ENCODE assay signal across 9 mouse cellular contexts in genomic region chr13:63280344-63280743, GRCm38 (mm10).
DNase-seq lines count a peak whose midpoint lies in the region; ATAC-seq and TF ChIP-seq lines count a peak whose summit lies in the region.
"Had no signal": no experiment of that assay in that cellular context is flagged by ENCODE, and none has a peak within 500 bp of the region (broad histone marks: within the 10 kb centered on the region; RNA-seq: fewer than 3 reads in every experiment).

No protein-coding gene starts in this region.

- H3K9ac ChIP-seq in forebrain, embryonic 15.5 days (replicated peaks), result no peak overlapping the region
- H3K9ac ChIP-seq in forebrain, embryonic 13.5 days, result no peak overlapping the region
- H3K9ac ChIP-seq in kidney, embryonic 16.5 days (replicated peaks; ENCODE audit: low read length), result peak overlapping the region; percentile 50; the same call in 1 of the 2 replicates
- no peak overlapping the region for H3K9ac ChIP-seq in lung, postnatal 0 days (replicated peaks; ENCODE audit: low read depth)
- no peak overlapping the region for H3K9ac ChIP-seq in liver, postnatal 0 days (replicated peaks)

- no peaks in the 10 kb centered on the region for H3K27me3 ChIP-seq in forebrain, embryonic 15.5 days
- no peaks in the 10 kb centered on the region; the same call in 1 of the 2 replicates for H3K27me3 ChIP-seq in forebrain, embryonic 13.5 days
- H3K27me3 ChIP-seq in kidney, embryonic 16.5 days (ENCODE audit: insufficient read depth, low read length), result no peaks in the 10 kb centered on the region
- 0 out of 2 replicates have a peak, but pooled peaks cover 9% of the 10 kb centered on the region for H3K27me3 ChIP-seq in embryonic facial prominence, embryonic 10.5 days (replicated peaks; ENCODE audit: low read depth, poor library complexity, severe bottlenecking)
- no peaks in the 10 kb centered on the region for H3K27me3 ChIP-seq in lung, postnatal 0 days (replicated peaks; ENCODE audit: insufficient read depth, low read length)
- H3K27me3 ChIP-seq in liver, postnatal 0 days (ENCODE audit: insufficient read depth, low read length), result no peaks in the 10 kb centered on the region

- peaks cover 10% of the 10 kb centered on the region for H3K4me1 ChIP-seq in forebrain, embryonic 15.5 days
- H3K4me1 ChIP-seq in forebrain, embryonic 13.5 days, result peaks cover 22% of the 10 kb centered on the region
- peaks cover 66% of the 10 kb centered on the region for H3K4me1 ChIP-seq in kidney, embryonic 16.5 days (ENCODE audit: insufficient read depth, low read length)
- H3K4me1 ChIP-seq in embryonic facial prominence, embryonic 10.5 days, result peaks cover 57% of the 10 kb centered on the region
- H3K4me1 ChIP-seq in lung, postnatal 0 days (ENCODE audit: insufficient read depth, low read depth, low read length), result peaks cover 25% of the 10 kb centered on the region; the same call in 1 of the 2 replicates
- H3K4me1 ChIP-seq in liver, postnatal 0 days (ENCODE audit: insufficient read depth), result peaks cover 30% of the 10 kb centered on the region

- ATAC-seq in forebrain, embryonic 15.5 days (replicated peaks), result 0 out of 2 replicates have a peak, but pooled peaks have one; percentile 43
- ATAC-seq in forebrain, embryonic 13.5 days, result no peak
- ATAC-seq in kidney, embryonic 16.5 days (ENCODE audit: low FRiP score, low TSS enrichment), result peak; percentile 36; the same call in 1 of the 2 replicates
- ATAC-seq in lung, postnatal 0 days, result peak; percentile 46
- ATAC-seq in liver, postnatal 0 days, result no peak

- H3K9me3 ChIP-seq in forebrain, embryonic 15.5 days, result no peaks in the 10 kb centered on the region
- H3K9me3 ChIP-seq in forebrain, embryonic 13.5 days (replicated peaks), result no peaks in the 10 kb centered on the region
- no peaks in the 10 kb centered on the region for H3K9me3 ChIP-seq in kidney, embryonic 16.5 days (ENCODE audit: low read length)
- H3K9me3 ChIP-seq in embryonic facial prominence, embryonic 10.5 days, result no peaks in the 10 kb centered on the region
- no peaks in the 10 kb centered on the region for H3K9me3 ChIP-seq in lung, postnatal 0 days (ENCODE audit: low read length)
- no peaks in the 10 kb centered on the region for H3K9me3 ChIP-seq in liver, postnatal 0 days (ENCODE audit: low read length)

- 36% methylated on average over 3 of the region's 3 CpGs for WGBS in forebrain, embryonic 15.5 days
- 44% methylated on average over 3 of the region's 3 CpGs for WGBS in forebrain, embryonic 13.5 days
- WGBS in kidney, embryonic 16.5 days, result 38% methylated on average over 3 of the region's 3 CpGs
- 29% methylated on average over 3 of the region's 3 CpGs for WGBS in embryonic facial prominence, embryonic 10.5 days
- 29% methylated on average over 3 of the region's 3 CpGs for WGBS in lung, postnatal 0 days
- 73% methylated on average over 3 of the region's 3 CpGs for WGBS in liver, postnatal 0 days (ENCODE audit: insufficient replicate concordance)

- TF ChIP-seq EP300 in lung, postnatal 0 days (IDR thresholded peaks at IDR 0.05), result peak; percentile 27; the same call in 1 of the 2 replicates
- no peak for TF ChIP-seq EP300 in liver, postnatal 0 days (IDR thresholded peaks at IDR 0.05; ENCODE audit: low read depth)

- no peaks in the 10 kb centered on the region for H3K36me3 ChIP-seq in forebrain, embryonic 15.5 days
- peaks cover 15% of the 10 kb centered on the region; the same call in 1 of the 2 replicates for H3K36me3 ChIP-seq in forebrain, embryonic 13.5 days (ENCODE audit: poor library complexity, severe bottlenecking)
- peaks cover 24% of the 10 kb centered on the region for H3K36me3 ChIP-seq in kidney, embryonic 16.5 days (ENCODE audit: insufficient read depth, low read length)
- H3K36me3 ChIP-seq in embryonic facial prominence, embryonic 10.5 days (replicated peaks), result peaks cover 36% of the 10 kb centered on the region
- peaks cover 8% of the 10 kb centered on the region; the same call in 1 of the 2 replicates for H3K36me3 ChIP-seq in lung, postnatal 0 days (ENCODE audit: insufficient read depth, low read length)
- peaks cover 16% of the 10 kb centered on the region for H3K36me3 ChIP-seq in liver, postnatal 0 days (replicated peaks; ENCODE audit: insufficient read depth, low read length)

- H3K4me2 ChIP-seq in forebrain, embryonic 15.5 days (replicated peaks), result no peak overlapping the region
- no peak overlapping the region for H3K4me2 ChIP-seq in forebrain, embryonic 13.5 days
- H3K4me2 ChIP-seq in kidney, embryonic 16.5 days (replicated peaks; ENCODE audit: low read depth, low read length), result peak overlapping the region; percentile 42
- peak overlapping the region; percentile 40 for H3K4me2 ChIP-seq in lung, postnatal 0 days (replicated peaks; ENCODE audit: low read depth, low read length)
- no peak overlapping the region for H3K4me2 ChIP-seq in liver, postnatal 0 days (ENCODE audit: low read depth, low read length)

- no peak for TF ChIP-seq CTCF in lung, postnatal 0 days (IDR thresholded peaks at IDR 0.05)
- no peak for TF ChIP-seq CTCF in liver, postnatal 0 days (IDR thresholded peaks at IDR 0.05; ENCODE audit: low read depth)

- DNase-seq in kidney, adult 9 months, result no peak
- DNase-seq in embryonic facial prominence, embryonic 10.5 days (ENCODE audit: low spot score), result peak; percentile 41
- DNase-seq in lung, postnatal 0 days (ENCODE audit: low spot score), result peak; percentile 49
- no peak for DNase-seq in spleen, adult 12 weeks (ENCODE audit: low spot score)
- no peak for DNase-seq in liver, postnatal 0 days
- DNase-seq: kidney, adult 11 months had no signal

- H3K4me3 ChIP-seq in forebrain, embryonic 15.5 days, result no peak overlapping the region
- no peak overlapping the region for H3K4me3 ChIP-seq in forebrain, embryonic 13.5 days
- H3K4me3 ChIP-seq in kidney, embryonic 16.5 days (ENCODE audit: low read length), result peak overlapping the region; percentile 36
- peak overlapping the region; percentile 43 for H3K4me3 ChIP-seq in embryonic facial prominence, embryonic 10.5 days
- H3K4me3 ChIP-seq in lung, postnatal 0 days (ENCODE audit: low read depth, low read length), result no peak overlapping the region
- H3K4me3 ChIP-seq in liver, postnatal 0 days (ENCODE audit: low read depth, low read length), result no peak overlapping the region

- no peak overlapping the region for H3K27ac ChIP-seq in forebrain, embryonic 15.5 days (replicated peaks)
- H3K27ac ChIP-seq in forebrain, embryonic 13.5 days, result no peak overlapping the region
- peak overlapping the region; percentile 52; the same call in 1 of the 2 replicates for H3K27ac ChIP-seq in kidney, embryonic 16.5 days (ENCODE audit: low read length)
- peak overlapping the region; percentile 81 for H3K27ac ChIP-seq in embryonic facial prominence, embryonic 10.5 days (replicated peaks)
- peak overlapping the region; percentile 82 for H3K27ac ChIP-seq in lung, postnatal 0 days (ENCODE audit: low read length)
- no peak overlapping the region for H3K27ac ChIP-seq in liver, postnatal 0 days (ENCODE audit: low read depth)

Comparison
In these comparisons a context has a peak if more than half of its experiments do, and no peak if none do; other contexts are left out.
1. ATAC-seq: peak in forebrain, embryonic 15.5 days (single experiment), kidney, embryonic 16.5 days (single experiment) and lung, postnatal 0 days (single experiment); none in forebrain, embryonic 13.5 days (single experiment) and liver, postnatal 0 days (single experiment).
2. H3K27ac ChIP-seq: peak in kidney, embryonic 16.5 days (single experiment), embryonic facial prominence, embryonic 10.5 days (single experiment) and lung, postnatal 0 days (single experiment); none in forebrain, embryonic 15.5 days (single experiment), forebrain, embryonic 13.5 days (single experiment) and liver, postnatal 0 days (single experiment).
3. H3K4me2 ChIP-seq: peak in kidney, embryonic 16.5 days (single experiment) and lung, postnatal 0 days (single experiment); none in forebrain, embryonic 15.5 days (single experiment), forebrain, embryonic 13.5 days (single experiment) and liver, postnatal 0 days (single experiment).
4. H3K4me3 ChIP-seq: peak in kidney, embryonic 16.5 days (single experiment) and embryonic facial prominence, embryonic 10.5 days (single experiment); none in forebrain, embryonic 15.5 days (single experiment), forebrain, embryonic 13.5 days (single experiment), lung, postnatal 0 days (single experiment) and liver, postnatal 0 days (single experiment).
5. DNase-seq: peak in embryonic facial prominence, embryonic 10.5 days (single experiment) and lung, postnatal 0 days (single experiment); none in kidney, adult 9 months (single experiment), spleen, adult 12 weeks (single experiment) and liver, postnatal 0 days (single experiment).